Mouse (Mus musculus): ENCODE measurements around the gene Ccnf. TPM values are rescaled to one million over a fixed set of nuclear protein-coding genes. Genes with fewer than 3 reads are reported as not detected.

Gene Ccnf
- polyA plus RNA-seq, 1 experiment from 2014 or later: 2.8 TPM

DNA sequence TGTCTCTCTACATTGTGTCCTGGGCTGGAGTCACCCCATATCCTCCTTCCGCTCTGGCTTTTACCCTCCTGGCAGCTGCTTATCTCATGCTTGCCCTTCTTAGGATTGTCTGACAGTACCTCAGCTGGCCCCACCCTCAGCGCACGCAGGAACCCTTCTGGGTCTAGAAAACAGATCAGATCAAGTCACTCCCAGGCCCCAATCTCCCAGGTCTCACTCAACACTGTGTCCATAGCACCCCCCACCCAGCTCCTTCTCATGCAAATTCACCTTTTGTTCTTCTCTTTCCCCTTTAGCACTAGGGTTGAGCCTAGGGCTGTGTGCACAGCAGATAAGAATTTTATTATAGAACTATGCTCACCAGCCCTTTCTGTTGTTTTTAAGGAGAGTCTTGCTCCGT is 48.2 kb downstream of the Ccnf start:
- Histone ChIP-seq H3K4me3 (ENCODE audit: low read depth, low read length) (no peak overlapping the region), H3K9me3 (ENCODE audit: low read length) (no peaks in the 10 kb centered on the region), H3K4me2 (replicated peaks; ENCODE audit: low read depth, low read length) (no peak overlapping the region), H3K36me3 (ENCODE audit: insufficient read depth, low read length) (no peaks in the 10 kb centered on the region), H3K27me3 (replicated peaks; ENCODE audit: insufficient read depth, low read length) (0 out of 2 replicates have a peak, but pooled peaks cover 7% of the 10 kb centered on the region), H3K9ac (replicated peaks; ENCODE audit: low read depth) (no peak overlapping the region), H3K4me1 (ENCODE audit: insufficient read depth, low read depth, low read length) (peaks cover 19% of the 10 kb centered on the region), H3K27ac (ENCODE audit: low read length) (no peak overlapping the region)
- 62% methylated on average over 4 of the region's 4 CpGs for WGBS
- DNase-seq (ENCODE audit: low spot score) (no peak), ATAC-seq (no peak)
- TF ChIP-seq CTCF (IDR thresholded peaks at IDR 0.05): no peak
- TF ChIP-seq EP300 (IDR thresholded peaks at IDR 0.05): no peak

- no peak overlapping the region for H3K4me3 ChIP-seq (ENCODE audit: low read depth, low read length)
- H3K27me3 ChIP-seq (replicated peaks; ENCODE audit: insufficient read depth, low read length): no peaks in the 10 kb centered on the region
- TF ChIP-seq EP300 (IDR thresholded peaks at IDR 0.05) (no peak), CTCF (IDR thresholded peaks at IDR 0.05) (no peak)
- H3K27ac ChIP-seq (ENCODE audit: low read length): no peak overlapping the region
- H3K36me3 ChIP-seq (ENCODE audit: insufficient read depth, low read length): no peaks in the 10 kb centered on the region
- ATAC-seq (no peak), DNase-seq (ENCODE audit: low spot score) (no peak)
- H3K9ac ChIP-seq (replicated peaks; ENCODE audit: low read depth): no peak overlapping the region
- H3K9me3 ChIP-seq (ENCODE audit: low read length): no peaks in the 10 kb centered on the region
- no peak overlapping the region for H3K4me2 ChIP-seq (replicated peaks; ENCODE audit: low read depth, low read length)
- WGBS: 75% methylated on average over 4 of the region's 4 CpGs
- peaks cover 14% of the 10 kb centered on the region for H3K4me1 ChIP-seq (ENCODE audit: insufficient read depth, low read depth, low read length)
Observed at GRCm38 (mm10) chr17:24201092-24201491, 50.2 kb downstream of the Ccnf start.

DNA sequence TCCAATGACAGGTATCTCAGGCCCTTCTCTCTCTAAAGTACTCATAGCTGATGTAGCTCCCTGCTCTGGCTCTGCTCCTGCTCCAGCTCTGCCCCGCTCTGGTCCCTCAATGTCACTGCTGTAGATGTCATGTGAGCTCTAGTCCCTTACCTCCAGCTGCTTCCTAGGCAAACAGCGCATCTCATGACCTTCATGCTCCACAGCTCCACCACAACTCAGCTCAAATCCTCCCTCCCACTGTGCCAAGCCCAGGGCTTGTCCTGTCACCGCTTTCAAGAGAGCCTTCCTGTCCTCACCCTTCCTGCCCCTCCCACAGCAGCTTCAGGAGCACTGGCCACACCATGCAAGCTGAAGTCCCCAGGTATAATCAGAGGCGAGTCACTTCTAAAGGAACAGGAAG is 51.5 kb downstream of the Ccnf start:
- 62% methylated on average over 4 of the region's 4 CpGs for WGBS
- DNase-seq (ENCODE audit: low spot score) (no peak), ATAC-seq (no peak)
- no peaks in the 10 kb centered on the region for H3K27me3 ChIP-seq (replicated peaks; ENCODE audit: insufficient read depth, low read length)
- no peak for TF ChIP-seq EP300 (IDR thresholded peaks at IDR 0.05)
- no peak for TF ChIP-seq CTCF (IDR thresholded peaks at IDR 0.05)
- no peaks in the 10 kb centered on the region for H3K9me3 ChIP-seq (ENCODE audit: low read length)
- no peak overlapping the region for H3K4me2 ChIP-seq (replicated peaks; ENCODE audit: low read depth, low read length)
- H3K36me3 ChIP-seq (ENCODE audit: insufficient read depth, low read length): no peaks in the 10 kb centered on the region
- no peak overlapping the region for H3K9ac ChIP-seq (replicated peaks; ENCODE audit: low read depth)
- H3K4me1 ChIP-seq (ENCODE audit: insufficient read depth, low read depth, low read length): peaks cover 8% of the 10 kb centered on the region; the same call in 1 of the 2 replicates
- H3K4me3 ChIP-seq (ENCODE audit: low read depth, low read length): no peak overlapping the region
- H3K27ac ChIP-seq (ENCODE audit: low read length): no peak overlapping the region

GRCm38 (mm10) chr17:24199252-24199651 is 52.0 kb downstream of the Ccnf start:
- no peak for TF ChIP-seq CTCF (IDR thresholded peaks at IDR 0.05)
- no peak for TF ChIP-seq EP300 (IDR thresholded peaks at IDR 0.05)

DNA sequence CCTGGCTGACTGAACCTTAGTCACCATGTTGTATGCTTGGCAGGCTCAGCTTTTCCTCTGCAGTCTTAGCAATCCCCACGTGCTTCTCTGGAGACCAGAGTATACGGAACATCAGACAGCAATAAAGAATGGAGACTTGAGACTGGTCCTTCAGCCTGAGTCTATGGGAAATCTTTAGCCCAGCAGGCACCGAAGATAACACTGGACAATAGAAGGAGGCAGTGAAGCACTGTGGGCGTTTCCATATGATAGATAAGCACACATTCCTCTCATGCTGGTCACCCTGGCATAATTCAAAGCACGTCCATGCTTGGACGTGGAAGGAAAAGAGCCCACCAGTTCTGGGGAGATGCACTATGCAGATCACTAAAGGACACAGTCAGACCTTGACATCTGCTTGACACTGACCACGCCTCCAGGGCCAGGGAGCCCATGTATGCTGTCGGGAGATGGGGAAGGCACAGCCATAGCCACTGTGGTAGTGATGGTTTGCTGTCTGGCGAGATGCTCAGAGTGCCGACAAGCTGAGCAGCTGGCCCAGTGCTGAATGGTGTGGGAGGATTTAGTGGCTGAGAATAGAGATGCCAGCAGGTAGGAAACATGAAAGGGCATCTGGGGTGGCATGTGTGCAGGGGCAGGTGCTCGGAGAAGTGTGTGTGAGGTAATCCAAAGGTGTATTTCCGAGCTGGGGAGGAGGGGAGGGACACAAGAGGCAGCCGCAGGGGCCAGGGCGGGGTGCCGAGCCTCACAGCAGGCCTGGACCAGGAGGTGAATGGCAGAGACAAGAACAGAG is 54.1 kb downstream of the Ccnf start:
- Histone ChIP-seq H3K9ac (replicated peaks; ENCODE audit: low read depth) (no peak overlapping the region), H3K27ac (ENCODE audit: low read length) (no peak overlapping the region), H3K4me2 (replicated peaks; ENCODE audit: low read depth, low read length) (no peak overlapping the region), H3K27me3 (replicated peaks; ENCODE audit: insufficient read depth, low read length) (no peaks in the 10 kb centered on the region), H3K36me3 (ENCODE audit: insufficient read depth, low read length) (no peaks in the 10 kb centered on the region), H3K4me1 (ENCODE audit: insufficient read depth, low read depth, low read length) (no peaks in the 10 kb centered on the region), H3K4me3 (ENCODE audit: low read depth, low read length) (no peak overlapping the region), H3K9me3 (ENCODE audit: low read length) (no peaks in the 10 kb centered on the region)
- ATAC-seq: no peak
- TF ChIP-seq EP300 (IDR thresholded peaks at IDR 0.05): no peak
- no peak for TF ChIP-seq CTCF (IDR thresholded peaks at IDR 0.05)
- no peak for DNase-seq (ENCODE audit: low spot score)
- 50% methylated on average over 15 of the region's 15 CpGs for WGBS

More at GRCm38 (mm10) chr17:24199252-24199651, 52.0 kb downstream of the Ccnf start:
- H3K9ac ChIP-seq (replicated peaks; ENCODE audit: low read depth): no peak overlapping the region
- DNase-seq (ENCODE audit: low spot score) (no peak), ATAC-seq (no peak)
- no peak overlapping the region for H3K27ac ChIP-seq (ENCODE audit: low read length)
- no peak overlapping the region for H3K4me2 ChIP-seq (replicated peaks; ENCODE audit: low read depth, low read length)
- no peaks in the 10 kb centered on the region for H3K27me3 ChIP-seq (replicated peaks; ENCODE audit: insufficient read depth, low read length)
- no peaks in the 10 kb centered on the region for H3K9me3 ChIP-seq (ENCODE audit: low read length)
- 79% methylated on average over 4 of the region's 4 CpGs for WGBS
- H3K4me3 ChIP-seq (ENCODE audit: low read depth, low read length): no peak overlapping the region
- peaks cover 3% of the 10 kb centered on the region; the same call in 1 of the 2 replicates for H3K4me1 ChIP-seq (ENCODE audit: insufficient read depth, low read depth, low read length)
- no peaks in the 10 kb centered on the region for H3K36me3 ChIP-seq (ENCODE audit: insufficient read depth, low read length)

GRCm38 (mm10) chr17:24195349-24195748 is 55.9 kb downstream of the Ccnf start:
- TF ChIP-seq CTCF (IDR thresholded peaks at IDR 0.05): no peak
- no peak for TF ChIP-seq EP300 (IDR thresholded peaks at IDR 0.05)
- WGBS: 59% methylated on average over 2 of the region's 2 CpGs
- Histone ChIP-seq H3K4me2 (replicated peaks; ENCODE audit: low read depth, low read length) (no peak overlapping the region), H3K27ac (ENCODE audit: low read length) (no peak overlapping the region), H3K4me1 (ENCODE audit: insufficient read depth, low read depth, low read length) (no peaks in the 10 kb centered on the region), H3K9ac (replicated peaks; ENCODE audit: low read depth) (no peak overlapping the region), H3K27me3 (replicated peaks; ENCODE audit: insufficient read depth, low read length) (no peaks in the 10 kb centered on the region), H3K9me3 (ENCODE audit: low read length) (no peaks in the 10 kb centered on the region), H3K36me3 (ENCODE audit: insufficient read depth, low read length) (no peaks in the 10 kb centered on the region), H3K4me3 (ENCODE audit: low read depth, low read length) (no peak overlapping the region)
- DNase-seq (ENCODE audit: low spot score) (no peak), ATAC-seq (no peak)
